23 mouse cellular contexts compared by ENCODE assay signal in the genomic region with DNA sequence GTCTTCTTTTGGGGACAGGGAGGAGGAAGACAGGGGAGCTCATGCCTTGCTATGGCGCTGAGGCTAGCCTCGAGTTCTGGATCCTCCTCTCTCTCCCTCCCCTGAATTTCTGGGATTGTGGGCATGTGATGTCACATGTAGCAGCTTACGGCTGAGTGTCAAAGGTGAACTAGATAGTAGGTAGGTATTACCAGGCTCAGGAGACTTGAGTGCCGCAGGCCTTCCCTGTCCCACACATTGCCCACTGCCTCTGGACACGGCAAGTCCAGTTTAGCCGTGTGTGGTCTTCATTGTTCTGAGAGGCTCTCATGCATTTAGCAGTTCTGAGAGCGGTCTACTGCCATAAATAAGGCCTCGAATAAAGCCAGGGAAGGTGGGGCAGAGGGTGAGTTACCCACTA. TPM values are rescaled to one million over a fixed set of nuclear protein-coding genes. Genes with fewer than 3 reads are reported as not detected.
"Had no signal": no experiment of that assay in that cellular context is flagged by ENCODE, and none has a peak within 500 bp of the region (broad histone marks: within the 10 kb centered on the region; RNA-seq: fewer than 3 reads in every experiment).

No protein-coding gene starts in this region.

- H3K4me1 ChIP-seq: limb, embryonic 13.5 days had no signal

- H3K9ac ChIP-seq: heart, embryonic 12.5 days; hindbrain, embryonic 13.5 days; hindbrain, embryonic 15.5 days; kidney, embryonic 15.5 days; limb, embryonic 13.5 days; limb, embryonic 15.5 days; liver, embryonic 12.5 days; liver, embryonic 14.5 days had no signal

- H3K27ac ChIP-seq: hindbrain, embryonic 13.5 days; hindbrain, embryonic 15.5 days; hindbrain, postnatal 0 days; kidney, embryonic 15.5 days; kidney, postnatal 0 days; limb, embryonic 13.5 days; limb, embryonic 15.5 days; liver, embryonic 12.5 days; liver, embryonic 14.5 days had no signal

- H3K9me3 ChIP-seq: heart, embryonic 12.5 days; hindbrain, embryonic 13.5 days; hindbrain, embryonic 15.5 days; kidney, embryonic 15.5 days; limb, embryonic 13.5 days; limb, embryonic 15.5 days; liver, embryonic 12.5 days had no signal

- H3K36me3 ChIP-seq: heart, embryonic 12.5 days; hindbrain, embryonic 13.5 days; hindbrain, embryonic 15.5 days; kidney, embryonic 15.5 days; limb, embryonic 13.5 days; limb, embryonic 15.5 days; liver, embryonic 12.5 days had no signal

- H3K4me3 ChIP-seq: heart, embryonic 12.5 days; hindbrain, embryonic 13.5 days; hindbrain, embryonic 15.5 days; kidney, embryonic 15.5 days; limb, embryonic 13.5 days; limb, embryonic 15.5 days; liver, embryonic 12.5 days had no signal

- DNase-seq: gastrocnemius, postnatal 14 days; gastrocnemius, postnatal 36 days; heart, adult 18-20 months; heart, postnatal 10 days; kidney, adult 11 months; kidney, adult 2 months; kidney, adult 9 months; kidney, postnatal 25 days; layer of hippocampus, adult 9-11 months; layer of hippocampus, postnatal 36 days; left cerebral cortex, postnatal 4 days had no signal

- H3K27me3 ChIP-seq: heart, embryonic 12.5 days; hindbrain, embryonic 15.5 days; kidney, embryonic 15.5 days; limb, embryonic 13.5 days; limb, embryonic 15.5 days had no signal

RNA-seq across cellular contexts. Expression of a gene that starts 19.9 kb away (rescaled TPM):
- total RNA-seq: gastrocnemius, adult 18-20 months; gastrocnemius, postnatal 36 days; heart, postnatal 25 days had no signal
